Mouse (Mus musculus) lung, embryonic 15.5 days (tissue): ENCODE data around the gene Ccdc163. TPM values are rescaled to one million over a fixed set of nuclear protein-coding genes. Genes with fewer than 3 reads are reported as not detected.

Source experiments
- ATAC-seq: fragments of 200-750 bp; cut with Nextera tagmentation; 2 replicates; pipeline ENCODE4 v1.8.0; 2017; ENCODE audit warnings: moderate number of reproducible peaks, borderline replicate concordance; ENCODE audit not compliant: low FRiP score, low TSS enrichment; ENCODE audit errors: extremely low read depth
- H3K27ac ChIP-seq: fragments of 300-500 bp; sonication (generic); 2 replicates; pipeline ENCODE4 v1.5.1; 2015; ENCODE audit warnings: moderate library complexity, mild to moderate bottlenecking, inconsistent platforms
- H3K27me3 ChIP-seq: fragments of 300-500 bp; sonication (generic); 2 replicates; pipeline ENCODE4 v1.6.1; 2015; ENCODE audit warnings: inconsistent platforms
- H3K36me3 ChIP-seq: fragments of 300-500 bp; sonication (generic); 2 replicates; pipeline ENCODE4 v1.6.1; 2015; ENCODE audit warnings: inconsistent platforms
- H3K4me1 ChIP-seq: fragments of 300-500 bp; sonication (generic); 2 replicates; pipeline ENCODE4 v1.6.1; 2015; ENCODE audit warnings: inconsistent platforms
- H3K4me2 ChIP-seq: fragments of 300-500 bp; sonication (generic); 2 replicates; pipeline ENCODE4 v1.6.1; 2015; ENCODE audit warnings: inconsistent platforms, mild to moderate bottlenecking, moderate library complexity
- H3K4me3 ChIP-seq: fragments of 300-500 bp; sonication (generic); 2 replicates; pipeline ENCODE4 v1.5.1; 2015; ENCODE audit warnings: mild to moderate bottlenecking, inconsistent platforms
- H3K9ac ChIP-seq: fragments of 300-500 bp; sonication (generic); 2 replicates; pipeline ENCODE4 v1.6.1; 2015; ENCODE audit warnings: inconsistent platforms
- H3K9me3 ChIP-seq: fragments of 300-500 bp; sonication (generic); 2 replicates; pipeline ENCODE4 v1.6.1; 2016; ENCODE audit warnings: inconsistent platforms
- WGBS: fragments of 180-500 bp; shearing (Covaris S2); methylation state at CpG from one replicate; pipeline ENCODE4 v1.1.7; 2015; 5-methylcytosine and 5-hydroxymethylcytosine counted together
- polyA plus RNA-seq: library from polyadenylated mRNA; unstranded; fragments of >200 nt; fragmentation: Nextera tagmentation; extraction: Ambion mirVana; gene quantifications from 2 replicates; pipeline ENCODE4 v1.2.1, GENCODE M21; 2015

The Ccdc163 gene
- polyA plus RNA-seq, 1 experiment from 2014 or later: 33.8 TPM

DNA sequence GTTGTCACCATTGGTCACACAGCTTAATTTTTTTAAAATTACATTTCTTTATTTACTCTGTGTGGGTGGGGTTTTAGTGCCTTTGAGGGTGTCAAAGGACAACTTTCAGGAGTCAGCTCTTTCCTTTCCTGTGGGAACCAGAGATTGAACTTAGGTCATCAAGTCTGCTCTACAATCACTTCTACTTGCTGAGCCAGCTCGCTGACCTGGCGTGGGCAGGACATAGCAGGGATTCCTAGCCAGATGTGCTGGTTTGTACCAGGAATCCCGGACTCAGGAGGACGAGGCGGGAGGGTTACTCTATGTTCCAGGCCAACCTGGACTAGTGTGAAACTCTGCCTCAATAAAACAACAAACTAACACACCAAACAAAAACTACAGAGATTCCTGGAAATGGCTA lies 24.0 kb downstream of the Ccdc163 start:
- Histone ChIP-seq H3K9me3 (no peaks in the 10 kb centered on the region), H3K36me3 (no peaks in the 10 kb centered on the region), H3K4me2 (no peak overlapping the region), H3K27ac (no peak overlapping the region), H3K9ac (no peak overlapping the region), H3K4me3 (no peak overlapping the region), H3K27me3 (no peaks in the 10 kb centered on the region), H3K4me1 (no peaks in the 10 kb centered on the region)
- WGBS: 70% methylated on average over 5 of the region's 5 CpGs
- ATAC-seq: no peak

DNA sequence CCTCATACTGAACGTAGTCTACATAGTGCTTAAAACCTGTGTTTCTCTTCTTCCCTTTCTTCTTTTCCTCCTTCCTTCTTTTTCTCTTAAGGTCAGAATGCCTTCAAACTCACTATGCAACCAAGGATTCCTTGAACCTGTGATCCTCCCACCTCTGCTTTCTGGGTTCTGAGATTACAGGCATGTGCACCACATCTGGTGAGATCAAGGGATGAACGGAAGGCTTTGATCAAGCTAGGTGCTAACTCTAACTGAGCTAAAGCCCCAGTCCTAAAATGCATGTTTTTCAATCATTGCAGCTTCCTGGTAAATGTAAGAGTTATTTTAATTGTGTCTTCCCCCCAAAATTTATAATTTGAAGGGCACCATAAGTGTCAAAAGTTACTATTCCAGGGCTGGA lies 26.7 kb downstream of the Ccdc163 start:
- 59% methylated on average over 2 of the region's 2 CpGs for WGBS
- H3K27me3 ChIP-seq: no peaks in the 10 kb centered on the region
- H3K27ac ChIP-seq: no peak overlapping the region
- H3K9me3 ChIP-seq: no peaks in the 10 kb centered on the region
- H3K4me1 ChIP-seq: no peaks in the 10 kb centered on the region
- no peak for ATAC-seq
- H3K36me3 ChIP-seq: no peaks in the 10 kb centered on the region
- no peak overlapping the region for H3K4me3 ChIP-seq
- no peak overlapping the region for H3K4me2 ChIP-seq
- H3K9ac ChIP-seq: no peak overlapping the region

DNA sequence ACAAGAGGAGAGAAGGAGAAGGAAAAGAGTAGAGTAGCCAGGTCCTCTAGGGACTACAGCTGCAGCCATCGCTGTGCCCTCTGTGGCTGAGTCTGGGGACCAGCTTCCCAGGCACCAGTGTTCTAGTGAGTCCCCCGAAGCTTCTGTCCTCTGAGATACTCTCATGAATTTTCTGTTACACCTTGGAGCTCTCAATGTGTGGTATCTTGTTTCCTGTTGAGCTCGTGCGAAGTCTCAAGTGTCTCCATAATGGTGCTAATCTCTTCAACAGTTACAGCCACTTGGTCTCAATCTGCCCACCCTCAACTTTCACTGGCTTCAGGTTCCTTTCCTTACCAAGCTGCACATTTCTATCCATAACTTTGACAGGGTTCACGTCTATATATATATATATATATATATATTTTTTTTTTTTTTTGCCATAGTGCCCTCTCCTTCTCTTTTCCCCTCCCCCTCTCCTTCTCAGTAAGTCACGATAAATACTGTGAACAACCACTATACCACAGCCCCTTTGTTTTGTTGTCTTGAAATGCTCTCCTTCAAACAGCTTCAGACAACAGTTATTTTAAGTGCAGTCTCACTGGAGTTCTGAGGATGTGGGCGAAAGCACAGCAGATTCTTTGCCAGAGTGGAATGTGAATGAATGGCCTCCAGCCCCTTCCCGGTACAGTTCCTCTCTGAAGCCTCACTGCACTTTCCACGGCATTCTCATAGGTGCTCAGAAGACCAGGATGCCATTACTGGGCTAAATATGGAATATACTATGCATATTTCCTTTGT lies 30.9 kb downstream of the Ccdc163 start:
- Histone ChIP-seq H3K9ac (no peak overlapping the region), H3K4me3 (no peak overlapping the region), H3K36me3 (no peaks in the 10 kb centered on the region), H3K27ac (no peak overlapping the region), H3K27me3 (no peaks in the 10 kb centered on the region), H3K4me2 (no peak overlapping the region), H3K4me1 (no peaks in the 10 kb centered on the region), H3K9me3 (no peaks in the 10 kb centered on the region)
- ATAC-seq: no peak
- 78% methylated on average over 9 of the region's 9 CpGs for WGBS

DNA sequence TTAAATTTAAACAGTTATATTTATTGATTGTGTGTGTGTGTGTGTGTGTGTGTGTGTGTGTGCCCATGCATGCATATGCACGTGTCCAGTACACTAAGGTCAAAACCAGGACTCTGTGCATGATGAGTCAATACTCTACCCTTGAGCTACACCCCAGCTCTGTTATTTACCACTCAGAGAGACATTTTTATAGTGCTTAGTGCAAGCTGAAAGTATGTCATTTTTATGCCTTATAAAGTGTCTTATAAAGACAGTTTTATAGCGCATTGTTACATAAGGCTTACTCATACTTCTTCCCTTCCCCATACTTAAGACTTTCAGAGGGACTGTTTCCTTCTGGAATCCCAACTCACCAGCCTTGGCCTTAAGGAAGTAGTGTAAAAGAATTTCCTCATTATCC lies 41.4 kb downstream of the Ccdc163 start:
- Histone ChIP-seq H3K9ac (no peak overlapping the region), H3K4me2 (no peak overlapping the region)

DNA sequence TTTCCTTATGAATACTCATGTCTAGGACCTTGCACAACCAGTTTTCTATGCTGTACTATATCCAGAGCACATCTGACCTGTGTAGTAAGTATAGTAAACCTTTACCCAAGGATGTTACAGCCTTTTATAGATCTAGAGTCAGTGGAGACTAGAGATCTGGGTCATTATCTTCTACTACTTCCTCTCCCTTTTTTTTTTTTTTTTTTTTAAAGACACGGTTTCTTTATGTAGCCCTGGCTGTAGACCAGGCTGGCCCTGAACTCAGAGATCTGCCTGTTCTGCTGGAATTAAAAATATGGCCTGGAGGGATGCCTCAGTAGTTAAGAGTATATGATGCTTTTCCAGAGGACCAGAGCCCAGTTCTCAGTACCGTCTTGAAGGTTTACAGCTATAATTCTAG lies 53.6 kb downstream of the Ccdc163 start:
- Histone ChIP-seq H3K27me3 (no peaks in the 10 kb centered on the region), H3K4me2 (no peak overlapping the region), H3K9me3 (no peaks in the 10 kb centered on the region), H3K4me1 (no peaks in the 10 kb centered on the region), H3K27ac (no peak overlapping the region), H3K36me3 (no peaks in the 10 kb centered on the region), H3K9ac (no peak overlapping the region), H3K4me3 (no peak overlapping the region)
- 71% methylated on average over 2 of the region's 2 CpGs for WGBS
- ATAC-seq: no peak

More for the DNA sequence above, 41.4 kb downstream of the Ccdc163 start:
- H3K27ac ChIP-seq: no peak overlapping the region
- no peaks in the 10 kb centered on the region for H3K36me3 ChIP-seq
- WGBS: 94% methylated on average over 2 of the region's 2 CpGs
- H3K4me1 ChIP-seq: no peaks in the 10 kb centered on the region
- H3K4me3 ChIP-seq: no peak overlapping the region
- ATAC-seq: no peak
- no peaks in the 10 kb centered on the region for H3K27me3 ChIP-seq
- H3K9me3 ChIP-seq: no peaks in the 10 kb centered on the region

DNA sequence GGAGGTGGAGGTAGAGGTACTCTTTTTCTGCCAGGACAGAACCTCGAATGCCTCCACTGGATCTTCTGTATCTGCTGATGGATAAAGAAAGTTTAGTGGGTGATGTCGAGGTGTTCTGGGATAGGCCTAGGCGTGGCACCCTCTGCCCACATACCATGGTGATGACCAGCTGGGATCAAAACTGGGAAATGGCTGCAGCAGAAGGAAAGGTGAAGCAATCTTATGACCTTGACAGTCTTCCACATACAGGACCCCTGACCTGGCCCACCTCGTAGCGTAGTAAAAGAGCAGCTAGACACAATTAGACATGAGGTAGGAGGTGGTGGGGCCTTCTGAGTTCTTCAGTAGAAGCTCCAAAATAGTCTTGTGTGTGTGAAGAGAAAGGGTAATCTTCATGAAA lies 55.7 kb downstream of the Ccdc163 start:
- WGBS: 93% methylated on average over 5 of the region's 5 CpGs
- H3K9ac ChIP-seq: no peak overlapping the region
- no peak for ATAC-seq

DNA sequence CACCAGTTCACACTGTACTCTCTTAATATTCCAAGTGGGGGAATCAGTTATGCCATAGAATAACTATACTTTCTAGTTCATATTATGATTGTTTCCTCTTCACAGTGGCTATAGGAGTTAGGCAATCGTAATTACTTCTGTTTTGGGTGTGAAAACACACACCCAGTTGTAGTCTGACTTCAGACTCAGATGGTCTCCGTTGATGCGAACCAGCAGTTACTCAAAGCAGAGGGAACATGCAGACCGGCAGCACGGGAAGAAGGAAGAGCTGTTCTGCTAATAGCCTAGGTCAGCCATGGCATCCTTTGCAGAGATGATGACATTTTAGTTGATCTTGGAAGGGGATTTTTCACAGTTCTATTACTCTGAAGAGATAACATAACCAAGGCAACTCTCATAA lies 60.2 kb downstream of the Ccdc163 start:
- Histone ChIP-seq H3K9me3 (no peaks in the 10 kb centered on the region), H3K27ac (no peak overlapping the region), H3K36me3 (no peaks in the 10 kb centered on the region), H3K4me3 (no peak overlapping the region), H3K27me3 (no peaks in the 10 kb centered on the region), H3K9ac (no peak overlapping the region), H3K4me2 (no peak overlapping the region), H3K4me1 (no peaks in the 10 kb centered on the region)
- ATAC-seq: no peak
- 82% methylated on average over 5 of the region's 5 CpGs for WGBS

More for the DNA sequence above, 55.7 kb downstream of the Ccdc163 start:
- no peaks in the 10 kb centered on the region for H3K27me3 ChIP-seq
- H3K27ac ChIP-seq: no peak overlapping the region
- H3K4me1 ChIP-seq: no peaks in the 10 kb centered on the region
- H3K4me2 ChIP-seq: no peak overlapping the region
- H3K4me3 ChIP-seq: no peak overlapping the region
- no peaks in the 10 kb centered on the region for H3K36me3 ChIP-seq
- no peaks in the 10 kb centered on the region for H3K9me3 ChIP-seq

DNA sequence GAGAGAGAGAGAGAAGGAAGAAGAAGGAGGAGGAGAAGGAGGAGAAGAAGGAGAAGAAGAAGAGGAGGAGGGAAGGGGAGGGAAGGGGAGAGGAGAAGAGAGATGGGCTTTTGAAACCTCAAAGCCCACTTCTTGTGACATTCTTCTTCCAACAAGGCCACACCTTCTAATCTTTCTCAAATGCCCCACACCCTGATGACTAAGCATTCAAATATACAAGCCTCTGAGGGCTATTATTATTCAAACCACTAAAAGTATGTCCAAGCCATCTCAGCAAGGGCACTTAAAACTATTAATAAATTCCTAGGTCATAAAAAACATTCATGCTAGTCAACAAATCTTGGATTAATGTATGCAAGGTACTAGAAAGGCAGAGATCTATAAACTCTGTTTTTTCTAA lies 60.8 kb downstream of the Ccdc163 start:
- no peak overlapping the region for H3K4me2 ChIP-seq
- no peak for ATAC-seq
- H3K9me3 ChIP-seq: no peaks in the 10 kb centered on the region
- H3K4me3 ChIP-seq: no peak overlapping the region
- H3K27me3 ChIP-seq: no peaks in the 10 kb centered on the region
- H3K9ac ChIP-seq: no peak overlapping the region
- H3K4me1 ChIP-seq: no peaks in the 10 kb centered on the region
- no peak overlapping the region for H3K27ac ChIP-seq
- no peaks in the 10 kb centered on the region for H3K36me3 ChIP-seq

DNA sequence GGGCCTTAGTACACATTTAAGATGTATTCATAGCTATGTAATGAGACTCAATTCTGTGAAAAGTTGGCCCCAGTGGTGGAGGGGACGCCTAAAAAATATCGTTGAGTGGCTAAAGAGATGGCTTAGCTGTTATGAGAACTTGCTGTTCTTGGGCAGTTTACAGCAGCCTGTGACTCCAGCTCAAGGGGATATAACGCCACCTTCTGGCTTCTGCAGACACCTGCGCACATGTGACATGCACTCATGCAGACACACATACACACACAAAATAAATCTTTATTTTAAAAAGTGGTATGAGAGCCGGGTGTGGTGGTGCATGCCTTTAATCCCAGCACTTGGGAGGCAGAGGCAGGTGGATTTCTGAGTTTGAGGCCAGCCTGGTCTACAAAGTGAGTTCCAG lies 68.1 kb downstream of the Ccdc163 start:
- H3K9ac ChIP-seq: no peak overlapping the region
- H3K9me3 ChIP-seq: no peaks in the 10 kb centered on the region
- 84% methylated on average over 5 of the region's 5 CpGs for WGBS
- H3K27ac ChIP-seq: no peak overlapping the region
- H3K4me3 ChIP-seq: no peak overlapping the region
- no peak overlapping the region for H3K4me2 ChIP-seq
- H3K36me3 ChIP-seq: no peaks in the 10 kb centered on the region
- H3K27me3 ChIP-seq: no peaks in the 10 kb centered on the region
- no peak for ATAC-seq
- H3K4me1 ChIP-seq: no peaks in the 10 kb centered on the region

DNA sequence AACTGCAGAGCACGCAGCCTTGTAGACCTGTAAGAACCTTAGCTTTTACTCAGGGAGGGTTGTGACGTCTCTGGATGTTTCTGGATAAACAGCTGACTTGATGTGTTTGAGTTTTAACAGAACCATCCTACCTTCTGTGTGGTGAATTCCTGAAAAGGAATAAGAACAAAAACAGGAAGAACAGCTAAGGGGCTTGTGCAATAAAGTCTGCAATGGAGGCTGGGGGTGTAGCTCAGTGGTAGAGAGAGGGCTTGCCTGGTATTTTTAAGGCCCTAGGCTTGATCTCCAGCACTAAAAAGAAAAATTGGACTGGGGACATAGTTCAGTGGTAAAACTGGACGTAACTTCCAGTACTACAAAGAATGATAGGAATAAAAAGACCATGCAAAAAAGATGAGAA lies 68.8 kb downstream of the Ccdc163 start:
- Histone ChIP-seq H3K4me2 (no peak overlapping the region), H3K4me1 (no peaks in the 10 kb centered on the region), H3K27me3 (no peaks in the 10 kb centered on the region), H3K36me3 (no peaks in the 10 kb centered on the region), H3K9ac (no peak overlapping the region), H3K9me3 (no peaks in the 10 kb centered on the region), H3K4me3 (no peak overlapping the region), H3K27ac (no peak overlapping the region)
- WGBS: 78% methylated on average over 3 of the region's 3 CpGs
- no peak for ATAC-seq

DNA sequence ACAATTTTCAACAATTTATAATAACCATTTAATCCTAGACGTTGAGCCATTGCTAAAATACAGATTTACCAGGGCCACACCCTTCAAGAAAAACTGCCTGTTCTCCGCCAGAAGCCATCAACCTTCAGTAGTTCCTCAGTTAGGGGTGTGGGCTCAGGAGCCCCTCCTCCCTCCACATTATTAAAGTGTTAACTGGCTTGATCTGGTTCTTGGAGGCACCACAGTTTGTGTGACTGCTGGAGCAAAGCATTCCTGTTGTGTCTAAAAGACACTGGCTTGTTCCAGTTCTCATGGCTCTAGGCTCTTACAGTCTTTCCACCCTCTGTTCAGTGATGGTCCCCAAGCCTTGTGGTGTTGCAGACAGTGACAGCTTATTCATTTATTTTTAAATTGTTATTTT lies 72.2 kb downstream of the Ccdc163 start:
- Histone ChIP-seq H3K36me3 (no peaks in the 10 kb centered on the region), H3K4me1 (no peaks in the 10 kb centered on the region), H3K27ac (no peak overlapping the region), H3K4me3 (no peak overlapping the region), H3K4me2 (no peak overlapping the region), H3K27me3 (no peaks in the 10 kb centered on the region), H3K9ac (no peak overlapping the region), H3K9me3 (no peaks in the 10 kb centered on the region)
- ATAC-seq: no peak
- WGBS: 74% methylated on average over 2 of the region's 2 CpGs

DNA sequence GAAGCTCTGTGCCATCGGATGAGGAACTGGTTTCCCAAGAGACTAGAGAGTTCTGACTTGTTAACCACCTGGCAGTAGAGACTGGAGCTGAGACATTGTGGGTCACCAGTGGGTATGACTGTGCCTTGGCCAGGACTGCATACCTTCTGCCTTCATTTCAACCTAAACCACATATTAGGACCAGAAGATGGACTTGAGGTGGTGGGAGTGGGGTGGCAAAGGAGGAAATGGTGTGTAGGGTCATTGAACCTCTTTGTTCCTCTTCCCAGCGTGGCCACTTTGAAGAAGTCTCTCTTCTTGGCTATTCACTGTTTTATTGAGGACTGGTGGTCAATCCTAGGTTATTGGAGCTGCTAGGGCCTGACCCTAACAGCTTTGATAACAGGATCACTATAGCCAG lies 73.1 kb downstream of the Ccdc163 start:
- no peak overlapping the region for H3K4me2 ChIP-seq
- H3K9me3 ChIP-seq: no peaks in the 10 kb centered on the region
- H3K9ac ChIP-seq: no peak overlapping the region
- no peaks in the 10 kb centered on the region for H3K4me1 ChIP-seq
- ATAC-seq: no peak
- H3K27ac ChIP-seq: no peak overlapping the region
- no peaks in the 10 kb centered on the region for H3K27me3 ChIP-seq
- no peak overlapping the region for H3K4me3 ChIP-seq
- 56% methylated on average over 2 of the region's 2 CpGs for WGBS
- H3K36me3 ChIP-seq: no peaks in the 10 kb centered on the region

DNA sequence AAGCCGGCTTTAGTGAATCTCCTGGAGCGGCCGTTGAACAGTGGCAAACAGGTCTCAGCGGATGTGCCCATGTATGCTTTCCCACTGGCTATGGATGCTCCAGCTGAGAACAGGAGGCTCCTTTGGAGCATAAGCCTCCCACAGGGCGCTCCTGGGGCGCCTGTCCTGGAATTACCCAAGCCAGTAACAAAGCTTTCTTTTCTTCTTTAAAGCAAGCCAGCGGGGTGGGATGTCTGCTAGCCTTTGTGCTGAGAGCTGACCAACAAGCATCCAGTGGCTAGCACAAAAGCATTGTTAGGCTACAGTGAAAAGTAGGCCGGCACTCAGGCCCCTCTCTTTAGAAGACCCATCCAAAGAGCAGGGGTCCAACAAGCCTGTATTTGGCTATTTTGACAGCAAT lies 73.9 kb downstream of the Ccdc163 start:
- Histone ChIP-seq H3K9ac (no peak overlapping the region), H3K9me3 (no peaks in the 10 kb centered on the region), H3K4me1 (no peaks in the 10 kb centered on the region), H3K4me3 (no peak overlapping the region), H3K27me3 (no peaks in the 10 kb centered on the region), H3K36me3 (no peaks in the 10 kb centered on the region), H3K27ac (no peak overlapping the region), H3K4me2 (no peak overlapping the region)
- ATAC-seq: no peak
- 30% methylated on average over 8 of the region's 8 CpGs for WGBS
